Mouse (Mus musculus): ENCODE data around the gene Sirt5.

DNA sequence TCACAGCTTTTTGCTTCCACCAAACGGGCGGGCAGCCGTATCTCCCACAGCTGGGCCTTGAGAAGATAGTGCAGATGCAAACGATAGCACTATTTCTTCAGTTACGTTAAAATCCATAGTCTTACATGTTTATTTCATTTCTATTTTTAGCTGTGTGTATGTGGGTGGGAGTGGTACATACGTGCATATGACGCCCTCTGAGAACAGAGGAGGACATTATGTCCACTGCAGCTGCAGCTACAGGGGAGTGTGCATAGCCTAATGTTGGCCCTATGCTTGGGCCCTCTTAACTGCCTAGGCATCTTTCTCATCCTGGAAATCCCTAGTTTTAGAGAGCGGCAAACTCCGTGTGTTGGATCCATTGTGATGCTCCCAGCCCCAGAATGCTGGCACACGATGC is 8.9 kb downstream of the Sirt5 start:
- TF ChIP-seq POLR2A (IDR thresholded peaks at IDR 0.05; ENCODE audit: borderline replicate concordance, control insufficient read depth, low read depth, low read length), result no peak
- TF ChIP-seq CTCF (IDR thresholded peaks at IDR 0.05; ENCODE audit: control insufficient read depth, insufficient read depth, low read length), result no peak
